Mouse (Mus musculus) embryonic facial prominence, embryonic 15.5 days (tissue): ENCODE measurements around the gene Chtop. TPM values are rescaled to one million over a fixed set of nuclear protein-coding genes. Genes with fewer than 3 reads are reported as not detected.
A peak's percentile ranks its signal among the peaks of the same experiment; 100 is the strongest.

Experiments
- ATAC-seq: fragments of 200-750 bp; cut with Nextera tagmentation; 2 replicates; pipeline ENCODE4 v1.8.0; 2017; ENCODE audit warnings: low read depth, moderate TSS enrichment; ENCODE audit not compliant: insufficient number of reproducible peaks, low FRiP score, low TSS enrichment
- H3K27ac ChIP-seq: fragments of 300-500 bp; sonication (generic); replicated peaks from 2 replicates; pipeline ENCODE4 v1.5.1; 2015; ENCODE audit warnings: mild to moderate bottlenecking, inconsistent platforms
- H3K27me3 ChIP-seq: fragments of 300-500 bp; sonication (generic); 2 replicates; pipeline ENCODE4 v1.6.1; 2015; ENCODE audit warnings: inconsistent platforms
- H3K36me3 ChIP-seq: fragments of 300-500 bp; sonication (generic); 2 replicates; pipeline ENCODE4 v1.6.1; 2015; ENCODE audit warnings: mild to moderate bottlenecking, inconsistent platforms
- H3K4me1 ChIP-seq: fragments of 300-500 bp; sonication (generic); 2 replicates; pipeline ENCODE4 v1.6.1; 2015; ENCODE audit warnings: inconsistent platforms
- H3K4me2 ChIP-seq: fragments of 300-500 bp; sonication (generic); replicated peaks from 2 replicates; pipeline ENCODE4 v1.6.1; 2015; ENCODE audit warnings: mild to moderate bottlenecking, inconsistent platforms
- H3K4me3 ChIP-seq: fragments of 300-500 bp; sonication (generic); replicated peaks from 2 replicates; pipeline ENCODE4 v1.5.1; 2015; ENCODE audit warnings: mild to moderate bottlenecking, inconsistent platforms
- H3K9ac ChIP-seq: fragments of 300-500 bp; sonication (generic); 2 replicates; pipeline ENCODE4 v1.6.1; 2015; ENCODE audit warnings: inconsistent platforms
- H3K9me3 ChIP-seq: fragments of 300-500 bp; sonication (generic); replicated peaks from 2 replicates; pipeline ENCODE4 v1.6.1; 2016; ENCODE audit warnings: inconsistent platforms
- WGBS: fragments of 180-500 bp; shearing (Covaris S2); methylation state at CpG from one replicate; pipeline ENCODE4 v1.1.7; 2015; 5-methylcytosine and 5-hydroxymethylcytosine counted together
- polyA plus RNA-seq: library from polyadenylated mRNA; unstranded; fragments of >200 nt; fragmentation: Nextera tagmentation; extraction: Ambion mirVana; gene quantifications from 2 replicates; pipeline ENCODE4 v1.2.1, GENCODE M21; 2015

Gene Chtop
- polyA plus RNA-seq, 1 experiment from 2014 or later: 155 TPM

- ATAC-seq: 0 out of 2 replicates have a peak, but pooled peaks have one; percentile 12
- Histone ChIP-seq H3K36me3 (no peaks in the 10 kb centered on the region), H3K4me2 (peak overlapping the region; percentile 33), H3K4me3 (peak overlapping the region; percentile 32), H3K27ac (peak overlapping the region; percentile 66), H3K9me3 (no peaks in the 10 kb centered on the region), H3K4me1 (peaks cover 11% of the 10 kb centered on the region), H3K27me3 (no peaks in the 10 kb centered on the region), H3K9ac (no peak overlapping the region)
- WGBS: 84% methylated on average over 7 of the region's 7 CpGs
These were observed 18.1 kb upstream of the Chtop start for GRCm38 (mm10) chr3:90527291-90527873.

GRCm38 (mm10) chr3:90526580-90526979 lies 17.3 kb upstream of the Chtop start, which contains the start of gene S100a14:
TSS of gene S100a14 (plus strand) at chr3:90526856.
- peak within 1 kb of the TSS; percentile 80 for H3K27ac ChIP-seq
- 46% methylated on average over 5 of the region's 5 CpGs for WGBS

GRCm38 (mm10) chr3:90526076-90526475 lies 16.8 kb upstream of the Chtop start:
- Histone ChIP-seq H3K9me3 (no peaks in the 10 kb centered on the region), H3K4me2 (0 out of 2 replicates have a peak overlapping the region, but pooled peaks have one; percentile 19), H3K27me3 (no peaks in the 10 kb centered on the region), H3K4me3 (no peak overlapping the region), H3K4me1 (peaks cover 11% of the 10 kb centered on the region), H3K36me3 (no peaks in the 10 kb centered on the region), H3K9ac (no peak overlapping the region), H3K27ac (peak overlapping the region; percentile 80)
- WGBS: 61% methylated on average over 2 of the region's 2 CpGs
- ATAC-seq: peak; percentile 41; the same call in 1 of the 2 replicates

More at GRCm38 (mm10) chr3:90526580-90526979, 17.3 kb upstream of the Chtop start, which contains the start of gene S100a14:
- Histone ChIP-seq H3K4me1 (peaks cover 11% of the 10 kb centered on the region), H3K9me3 (no peaks in the 10 kb centered on the region), H3K4me3 (peak within 1 kb of the TSS; percentile 32), H3K4me2 (peak within 1 kb of the TSS; percentile 33), H3K27me3 (no peaks in the 10 kb centered on the region), H3K36me3 (no peaks in the 10 kb centered on the region), H3K9ac (no peak within 1 kb of the TSS)
- ATAC-seq: peak; percentile 74

- Histone ChIP-seq H3K27me3 (no peaks in the 10 kb centered on the region), H3K36me3 (no peaks in the 10 kb centered on the region), H3K4me2 (no peak overlapping the region), H3K9me3 (no peaks in the 10 kb centered on the region), H3K4me3 (no peak overlapping the region), H3K9ac (no peak overlapping the region), H3K4me1 (peaks cover 11% of the 10 kb centered on the region), H3K27ac (peak overlapping the region; percentile 80)
- 50% methylated on average over 4 of the region's 4 CpGs for WGBS
- ATAC-seq: no peak
These were observed 16.1 kb upstream of the Chtop start for GRCm38 (mm10) chr3:90525421-90525820.

GRCm38 (mm10) chr3:90517711-90518110 lies 8.4 kb upstream of the Chtop start:
- H3K27me3 ChIP-seq: no peaks in the 10 kb centered on the region
- no peak for ATAC-seq
- no peaks in the 10 kb centered on the region for H3K9me3 ChIP-seq
- WGBS: 78% methylated on average over 4 of the region's 4 CpGs
- no peak overlapping the region for H3K4me2 ChIP-seq
- H3K27ac ChIP-seq: no peak overlapping the region
- H3K9ac ChIP-seq: no peak overlapping the region
- no peaks in the 10 kb centered on the region for H3K36me3 ChIP-seq
- H3K4me1 ChIP-seq: peaks cover 24% of the 10 kb centered on the region
- no peak overlapping the region for H3K4me3 ChIP-seq

GRCm38 (mm10) chr3:90515789-90516188 lies 6.5 kb upstream of the Chtop start:
- WGBS: 92% methylated on average over 4 of the region's 4 CpGs
- no peak for ATAC-seq

GRCm38 (mm10) chr3:90515242-90515641 lies 5.9 kb upstream of the Chtop start:
- H3K9me3 ChIP-seq: no peaks in the 10 kb centered on the region
- no peaks in the 10 kb centered on the region for H3K27me3 ChIP-seq
- H3K4me2 ChIP-seq: peak overlapping the region; percentile 88
- ATAC-seq: no peak
- no peaks in the 10 kb centered on the region for H3K36me3 ChIP-seq
- peak overlapping the region; percentile 21 for H3K9ac ChIP-seq
- H3K4me3 ChIP-seq: peak overlapping the region; percentile 48
- H3K4me1 ChIP-seq: peaks cover 24% of the 10 kb centered on the region
- no peak overlapping the region for H3K27ac ChIP-seq
- 56% methylated on average over 1 of the region's 1 CpGs for WGBS

More at GRCm38 (mm10) chr3:90515789-90516188, 6.5 kb upstream of the Chtop start:
- Histone ChIP-seq H3K27me3 (no peaks in the 10 kb centered on the region), H3K4me1 (peaks cover 24% of the 10 kb centered on the region), H3K27ac (no peak overlapping the region), H3K4me3 (no peak overlapping the region), H3K4me2 (peak overlapping the region; percentile 88; the same call in 1 of the 2 replicates), H3K9me3 (no peaks in the 10 kb centered on the region), H3K9ac (no peak overlapping the region), H3K36me3 (no peaks in the 10 kb centered on the region)

GRCm38 (mm10) chr3:90514691-90515090 lies 5.4 kb upstream of the Chtop start:
- peak; percentile 82 for ATAC-seq
- WGBS: under 1% methylated on average over 10 of the region's 10 CpGs

GRCm38 (mm10) chr3:90513796-90514590 lies 4.7 kb upstream of the Chtop start, which contains the start of the genes S100a1 and S100a13:
TSS of gene S100a1 (minus strand) at chr3:90514392.
TSS of gene S100a13 (plus strand) at chr3:90514435.
- H3K27ac ChIP-seq: peak within 1 kb of the TSS; percentile 71
- ATAC-seq: peak; percentile 49
- no peaks in the 10 kb centered on the region for H3K36me3 ChIP-seq

More at GRCm38 (mm10) chr3:90514691-90515090, 5.4 kb upstream of the Chtop start:
- H3K27me3 ChIP-seq: no peaks in the 10 kb centered on the region
- H3K4me3 ChIP-seq: peak overlapping the region; percentile 48
- H3K36me3 ChIP-seq: no peaks in the 10 kb centered on the region
- peak overlapping the region; percentile 71 for H3K27ac ChIP-seq
- H3K9me3 ChIP-seq: no peaks in the 10 kb centered on the region
- peak overlapping the region; percentile 88 for H3K4me2 ChIP-seq
- peak overlapping the region; percentile 21 for H3K9ac ChIP-seq
- H3K4me1 ChIP-seq: peaks cover 24% of the 10 kb centered on the region

GRCm38 (mm10) chr3:90512948-90513642 lies 3.8 kb upstream of the Chtop start:
- Histone ChIP-seq H3K4me3 (peak overlapping the region; percentile 48; the same call in 1 of the 2 replicates), H3K9me3 (no peaks in the 10 kb centered on the region), H3K4me2 (peak overlapping the region; percentile 88; the same call in 1 of the 2 replicates), H3K27me3 (no peaks in the 10 kb centered on the region), H3K9ac (no peak overlapping the region), H3K27ac (no peak overlapping the region), H3K36me3 (no peaks in the 10 kb centered on the region), H3K4me1 (peaks cover 27% of the 10 kb centered on the region)
- WGBS: 72% methylated on average over 9 of the region's 9 CpGs
- no peak for ATAC-seq

More at GRCm38 (mm10) chr3:90513796-90514590, 4.7 kb upstream of the Chtop start, which contains the start of the genes S100a1 and S100a13:
- H3K4me3 ChIP-seq: peak within 1 kb of the TSS; percentile 48
- WGBS: 5% methylated on average over 25 of the region's 25 CpGs
- H3K4me2 ChIP-seq: peak within 1 kb of the TSS; percentile 88
- no peaks in the 10 kb centered on the region for H3K9me3 ChIP-seq
- H3K9ac ChIP-seq: peak within 1 kb of the TSS; percentile 21
- peaks cover 24% of the 10 kb centered on the region for H3K4me1 ChIP-seq
- no peaks in the 10 kb centered on the region for H3K27me3 ChIP-seq
